Mouse (Mus musculus): ENCODE data around the gene Numb. TPM values are rescaled to one million over a fixed set of nuclear protein-coding genes. Genes with fewer than 3 reads are reported as not detected.

The Numb gene
- polyA plus RNA-seq, 1 experiment from 2014 or later = 28.9 TPM

GRCm38 (mm10) chr12:83852512-83853213 lies 69.1 kb downstream of the Numb start:
- Histone ChIP-seq H3K27me3 (replicated peaks; ENCODE audit: control insufficient read depth, insufficient read depth, low read length) (no peaks in the 10 kb centered on the region), H3K4me3 (ENCODE audit: low read depth, low read length) (no peak overlapping the region), H3K36me3 (ENCODE audit: control insufficient read depth, insufficient read depth) (no peaks in the 10 kb centered on the region), H3K9ac (ENCODE audit: low read depth, low read length) (no peak overlapping the region), H3K9me3 (ENCODE audit: control insufficient read depth) (no peaks in the 10 kb centered on the region), H3K27ac (ENCODE audit: low read depth, low read length) (no peak overlapping the region), H3K4me2 (replicated peaks; ENCODE audit: low read depth) (no peak overlapping the region), H3K4me1 (replicated peaks; ENCODE audit: control insufficient read depth, insufficient read depth, low read length) (no peaks in the 10 kb centered on the region)
- TF ChIP-seq CTCF (IDR thresholded peaks at IDR 0.05; ENCODE audit: low read depth) = no peak
- no peak for ATAC-seq
- 76% methylated on average over 5 of the region's 5 CpGs for WGBS

DNA sequence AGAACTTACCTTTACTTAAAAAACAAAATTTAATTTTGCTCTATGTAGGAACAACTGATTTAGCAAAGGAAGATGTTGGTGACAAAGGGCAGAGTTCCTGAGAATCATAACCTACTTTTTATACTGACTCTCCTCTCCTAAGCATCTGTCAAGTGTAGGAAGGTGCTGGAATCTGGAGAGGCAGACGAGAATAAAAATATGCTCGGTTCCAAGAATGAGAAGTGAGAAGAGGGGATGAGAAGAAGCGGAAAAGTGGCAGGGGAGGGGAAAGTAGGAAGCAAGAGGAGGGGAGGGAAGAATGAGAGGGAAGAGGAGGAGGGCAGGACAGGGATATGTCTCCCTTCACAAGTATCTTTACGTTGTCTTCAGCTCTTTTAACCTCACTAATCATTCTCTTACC lies 71.4 kb downstream of the Numb start:
- no peak for ATAC-seq
- H3K9ac ChIP-seq (ENCODE audit: low read depth, low read length) = no peak overlapping the region
- H3K27ac ChIP-seq (ENCODE audit: low read depth, low read length) = no peak overlapping the region
- no peaks in the 10 kb centered on the region for H3K27me3 ChIP-seq (replicated peaks; ENCODE audit: control insufficient read depth, insufficient read depth, low read length)
- H3K36me3 ChIP-seq (ENCODE audit: control insufficient read depth, insufficient read depth) = no peaks in the 10 kb centered on the region
- H3K9me3 ChIP-seq (ENCODE audit: control insufficient read depth) = no peaks in the 10 kb centered on the region
- no peak overlapping the region for H3K4me3 ChIP-seq (ENCODE audit: low read depth, low read length)
- WGBS = 78% methylated on average over 4 of the region's 4 CpGs
- no peak overlapping the region for H3K4me2 ChIP-seq (replicated peaks; ENCODE audit: low read depth)
- no peaks in the 10 kb centered on the region for H3K4me1 ChIP-seq (replicated peaks; ENCODE audit: control insufficient read depth, insufficient read depth, low read length)
- TF ChIP-seq CTCF (IDR thresholded peaks at IDR 0.05; ENCODE audit: low read depth) = no peak

DNA sequence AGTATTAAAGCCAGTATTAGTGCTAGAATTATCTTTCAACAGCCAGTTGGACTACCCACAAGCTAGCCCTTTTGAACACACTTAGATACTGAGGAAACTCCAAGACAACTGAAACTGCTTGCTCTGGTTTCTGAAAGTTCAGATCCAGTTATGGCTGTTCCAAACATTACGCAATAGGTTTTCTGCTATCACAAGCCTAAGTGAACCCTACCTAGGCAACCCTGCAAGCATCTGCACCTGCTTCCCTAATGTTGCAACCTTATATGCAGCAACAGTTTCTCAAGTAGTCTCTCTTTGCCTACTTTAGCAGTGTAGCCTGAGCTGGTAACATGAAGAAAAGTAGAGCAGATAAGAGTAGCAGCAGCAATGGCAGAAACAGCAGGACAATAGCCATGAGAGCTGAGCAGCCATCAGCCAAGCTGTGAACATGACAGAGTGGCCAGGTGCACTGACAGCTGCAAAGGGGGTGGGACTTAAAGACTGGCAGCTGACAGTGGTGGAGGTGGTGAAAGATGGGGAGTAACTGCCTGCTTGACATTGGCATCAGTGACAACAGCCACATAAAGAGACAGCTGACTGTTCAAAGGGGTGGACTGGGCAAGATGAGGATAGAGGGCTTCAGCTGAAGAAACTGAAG lies 73.0 kb downstream of the Numb start:
- 52% methylated on average over 1 of the region's 1 CpGs for WGBS
- H3K27ac ChIP-seq (ENCODE audit: low read depth, low read length) = 0 out of 2 replicates have a peak overlapping the region, but pooled peaks have one; percentile 5
- peak; percentile 88 for ATAC-seq
- H3K36me3 ChIP-seq (ENCODE audit: control insufficient read depth, insufficient read depth) = no peaks in the 10 kb centered on the region
- H3K27me3 ChIP-seq (replicated peaks; ENCODE audit: control insufficient read depth, insufficient read depth, low read length) = no peaks in the 10 kb centered on the region
- no peaks in the 10 kb centered on the region for H3K9me3 ChIP-seq (ENCODE audit: control insufficient read depth)
- no peak overlapping the region for H3K4me3 ChIP-seq (ENCODE audit: low read depth, low read length)
- no peak for TF ChIP-seq CTCF (IDR thresholded peaks at IDR 0.05; ENCODE audit: low read depth)
- no peak overlapping the region for H3K9ac ChIP-seq (ENCODE audit: low read depth, low read length)
- H3K4me2 ChIP-seq (replicated peaks; ENCODE audit: low read depth) = no peak overlapping the region
- no peaks in the 10 kb centered on the region for H3K4me1 ChIP-seq (replicated peaks; ENCODE audit: control insufficient read depth, insufficient read depth, low read length)

- WGBS = 81% methylated on average over 2 of the region's 2 CpGs
- Histone ChIP-seq H3K27ac (ENCODE audit: low read depth, low read length) (no peak overlapping the region), H3K4me1 (replicated peaks; ENCODE audit: control insufficient read depth, insufficient read depth, low read length) (0 out of 2 replicates have a peak, but pooled peaks cover 2% of the 10 kb centered on the region), H3K9me3 (ENCODE audit: control insufficient read depth) (no peaks in the 10 kb centered on the region), H3K9ac (ENCODE audit: low read depth, low read length) (no peak overlapping the region), H3K27me3 (replicated peaks; ENCODE audit: control insufficient read depth, insufficient read depth, low read length) (no peaks in the 10 kb centered on the region), H3K4me3 (ENCODE audit: low read depth, low read length) (no peak overlapping the region), H3K36me3 (ENCODE audit: control insufficient read depth, insufficient read depth) (no peaks in the 10 kb centered on the region), H3K4me2 (replicated peaks; ENCODE audit: low read depth) (no peak overlapping the region)
- no peak for ATAC-seq
- no peak for TF ChIP-seq CTCF (IDR thresholded peaks at IDR 0.05; ENCODE audit: low read depth)
Observed at GRCm38 (mm10) chr12:83847877-83848276, 73.9 kb downstream of the Numb start.

DNA sequence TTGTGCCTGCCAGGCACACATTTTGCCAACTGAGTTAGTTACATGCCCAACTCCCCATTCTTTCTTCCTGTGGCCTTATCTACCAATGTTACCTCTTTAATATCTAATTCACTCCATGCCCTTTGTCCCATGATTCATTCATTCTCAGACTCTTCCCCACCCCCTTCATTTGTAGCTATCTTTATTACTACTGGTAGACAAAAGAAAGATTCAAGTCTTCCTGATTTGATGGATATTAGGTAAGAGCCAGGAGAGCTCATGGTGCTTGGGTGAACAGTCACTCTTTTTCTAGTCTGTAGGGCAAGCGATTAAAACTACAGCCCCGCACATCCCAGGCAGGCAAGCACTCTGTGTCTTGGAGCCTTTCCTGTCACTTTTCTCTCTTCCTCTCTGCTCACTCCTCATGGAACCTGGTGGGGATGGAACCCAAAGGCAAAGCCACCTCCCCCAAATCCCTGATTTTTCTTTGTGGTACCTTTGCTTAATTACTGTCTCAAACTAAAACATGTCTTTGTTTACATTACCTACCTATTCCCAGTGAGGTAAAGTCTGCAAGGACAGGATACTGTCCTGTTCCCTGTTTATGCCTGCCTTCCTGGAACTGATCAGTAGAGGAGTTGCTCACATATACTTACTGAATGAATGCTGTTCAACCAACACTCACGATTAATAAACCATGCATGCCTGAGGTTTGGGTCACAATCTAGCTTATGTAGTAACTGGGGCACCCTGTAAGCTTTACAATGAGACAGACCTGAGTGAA lies 78.9 kb downstream of the Numb start:
- Histone ChIP-seq H3K27me3 (replicated peaks; ENCODE audit: control insufficient read depth, insufficient read depth, low read length) (no peaks in the 10 kb centered on the region), H3K9me3 (ENCODE audit: control insufficient read depth) (no peaks in the 10 kb centered on the region), H3K27ac (ENCODE audit: low read depth, low read length) (peak overlapping the region; percentile 73), H3K4me2 (replicated peaks; ENCODE audit: low read depth) (peak overlapping the region; percentile 41), H3K4me3 (ENCODE audit: low read depth, low read length) (no peak overlapping the region), H3K9ac (ENCODE audit: low read depth, low read length) (no peak overlapping the region), H3K4me1 (replicated peaks; ENCODE audit: control insufficient read depth, insufficient read depth, low read length) (0 out of 2 replicates have a peak, but pooled peaks cover 6% of the 10 kb centered on the region), H3K36me3 (ENCODE audit: control insufficient read depth, insufficient read depth) (peaks cover 14% of the 10 kb centered on the region)
- TF ChIP-seq CTCF (IDR thresholded peaks at IDR 0.05; ENCODE audit: low read depth) = no peak
- WGBS = 50% methylated on average over 3 of the region's 3 CpGs
- ATAC-seq = peak; percentile 84

Measured in intestine, postnatal 0 days (tissue).